Mouse (Mus musculus) adrenal gland, postnatal 14 days (tissue): ENCODE data around the gene Rgs16. TPM values are rescaled to one million over a fixed set of nuclear protein-coding genes. Genes with fewer than 3 reads are reported as not detected.

Source experiments
- DNase-seq: peaks from one replicate; pipeline ENCODE4 v3.0.0; 2021; ENCODE audit warnings: mixed read lengths
- long read RNA-seq, 2 experiments: library from polyadenylated mRNA; stranded (forward); transcript quantifications; one replicate each; pipeline ENCODE4 v2.0.0; 2021
- total RNA-seq: library from RNA; stranded (reverse); gene quantifications from 2 replicates; pipeline ENCODE4 v1.2.3, GENCODE M21; 2021

Rgs16 gene
- total RNA-seq = 2.9 TPM in 2 replicates
- long read RNA-seq, experiment 1, partial matches to known transcripts = 0 of 3 reads
- long read RNA-seq, experiment 1, other reads (novel, unspliced or antisense) = 1 of 3 reads
- long read RNA-seq, experiment 2 = 0 reads

- DNase-seq = peak; percentile 92
Measured at GRCm38 (mm10) chr1:153740145-153740544, at the start of gene Rgs16. Gene Rgs16 (plus strand): TSS chr1:153740349.

GRCm38 (mm10) chr1:153692526-153692925 is 47.6 kb upstream of the Rgs16 start:
- DNase-seq = no peak

GRCm38 (mm10) chr1:153694372-153695120 is 45.6 kb upstream of the Rgs16 start:
- DNase-seq = no peak

DNA sequence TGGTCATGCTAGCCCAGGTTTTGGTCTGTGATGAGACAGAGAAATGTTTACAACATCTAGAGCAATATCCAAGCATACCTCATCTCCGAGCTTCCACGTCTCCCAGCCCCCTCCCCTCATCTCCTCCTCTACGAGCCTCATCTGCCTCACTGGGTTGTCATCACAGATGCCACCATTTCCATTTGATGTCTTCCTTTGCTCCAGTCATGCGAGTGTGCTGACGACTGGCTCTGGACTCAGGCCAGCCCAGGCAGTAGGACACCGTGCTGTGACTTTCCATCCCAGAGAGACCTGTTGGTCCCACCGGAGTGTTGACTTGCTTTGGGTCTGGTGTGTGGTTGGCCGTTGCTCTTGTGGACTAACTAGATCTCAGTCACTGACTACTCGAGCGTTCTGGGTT is 44.8 kb upstream of the Rgs16 start:
- no peak for DNase-seq

DNA sequence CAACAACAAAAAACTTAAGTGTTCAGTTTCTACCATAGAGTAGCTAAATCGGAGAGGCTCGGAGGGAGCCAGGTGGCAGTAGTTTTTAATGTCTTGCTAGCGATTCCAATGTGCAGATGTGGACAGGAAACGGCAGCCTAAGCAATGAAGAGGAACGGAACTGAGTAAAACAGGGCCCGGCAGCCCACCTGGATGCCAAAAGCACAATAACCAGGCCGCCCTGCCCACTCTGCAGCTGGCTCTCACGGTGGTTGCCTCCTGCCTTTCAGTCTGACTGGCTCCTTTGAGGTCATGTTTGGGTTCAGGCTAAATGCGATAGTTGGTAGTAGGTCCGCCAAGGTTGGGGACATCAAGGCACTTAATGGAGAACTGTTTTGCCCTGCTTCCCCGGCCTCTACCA is 44.1 kb upstream of the Rgs16 start:
- no peak for DNase-seq

DNA sequence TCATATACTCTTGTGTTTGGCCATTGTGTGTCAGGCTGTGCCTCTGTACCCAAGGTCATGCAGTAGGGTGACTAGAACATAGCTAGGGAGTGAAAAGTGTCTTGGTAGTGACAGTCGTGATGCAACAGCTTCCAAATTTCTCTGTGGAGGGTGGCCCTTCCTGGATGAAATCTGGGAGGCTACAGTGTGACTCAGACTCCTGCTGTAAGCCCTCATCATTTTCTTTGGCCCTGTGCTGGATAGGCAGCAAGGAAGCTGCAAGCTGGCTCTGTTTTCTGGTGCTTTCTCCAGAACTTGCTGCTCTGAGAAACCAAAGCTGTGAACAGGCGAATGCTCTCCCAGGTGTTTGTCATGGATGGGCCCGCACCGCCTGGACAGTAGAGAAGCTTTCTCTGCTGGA is 43.6 kb upstream of the Rgs16 start:
- DNase-seq = no peak

DNA sequence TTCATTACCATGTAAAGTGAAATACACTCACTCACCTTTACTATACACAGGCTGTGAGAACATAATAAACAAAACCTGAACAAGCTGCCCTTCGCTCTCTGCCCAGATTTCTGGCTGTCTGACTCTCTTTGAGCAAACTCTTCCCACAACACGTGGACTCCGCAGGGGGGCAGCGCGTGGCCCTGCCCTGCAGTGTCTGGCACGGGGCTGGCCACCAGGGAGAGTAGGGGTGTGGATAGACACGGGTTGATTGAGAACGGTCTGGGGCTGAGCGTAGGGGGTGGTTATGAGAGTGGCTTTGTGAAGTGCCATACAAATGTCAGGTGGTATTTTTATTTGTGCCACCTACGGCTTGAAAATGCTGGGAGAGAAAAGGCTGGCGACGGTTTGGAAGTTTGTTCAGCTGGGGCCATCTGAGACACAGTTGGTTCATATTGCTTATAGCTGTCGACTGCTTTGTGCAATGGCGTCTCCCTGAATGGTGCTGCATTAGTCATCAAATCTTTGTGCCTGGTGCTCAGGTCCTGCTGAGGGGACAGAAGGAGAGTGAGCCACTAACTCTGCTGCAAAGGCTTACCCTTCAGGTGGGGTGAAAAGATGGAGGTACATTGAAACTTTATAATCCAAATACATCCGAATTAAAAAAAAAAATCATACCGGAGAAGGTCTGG is 42.4 kb upstream of the Rgs16 start:
- DNase-seq = no peak

DNA sequence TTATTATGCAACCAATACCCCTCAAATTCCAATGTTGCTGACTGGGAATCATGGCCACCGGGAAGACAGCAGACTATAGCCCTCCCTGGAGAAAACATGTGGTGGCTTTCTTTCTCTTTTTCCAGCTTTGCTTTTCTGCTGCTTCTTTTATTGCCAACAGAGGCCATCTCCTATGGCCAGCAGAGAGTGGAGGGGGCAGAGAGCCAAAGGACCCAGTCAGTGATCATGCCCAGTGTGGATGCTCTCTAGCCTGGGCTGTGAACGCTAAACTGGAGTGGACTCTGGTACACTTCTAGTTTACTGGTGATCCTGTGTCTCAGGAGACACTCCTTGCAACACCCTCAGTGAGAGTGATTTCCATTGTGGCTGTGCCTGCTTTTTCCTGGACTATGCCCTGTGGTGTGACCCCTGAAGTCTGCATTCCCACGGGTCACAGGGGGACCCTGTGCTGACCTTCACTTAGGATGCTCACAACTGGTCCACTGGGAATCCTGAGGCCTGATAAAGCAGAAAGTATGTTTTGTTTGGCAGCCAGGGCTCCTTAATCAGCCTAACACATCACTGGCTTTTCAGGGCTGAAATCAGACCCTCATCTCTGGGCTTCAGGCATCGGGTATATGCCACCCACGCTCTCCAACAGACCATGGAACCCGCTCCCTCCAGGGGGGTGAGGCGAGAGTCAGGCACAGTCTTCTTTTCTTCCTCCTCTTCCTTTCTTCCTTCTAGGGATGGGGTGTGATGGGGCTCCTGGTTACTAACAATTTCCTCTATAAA is 41.7 kb upstream of the Rgs16 start:
- DNase-seq = no peak

GRCm38 (mm10) chr1:153700448-153701063 is 39.6 kb upstream of the Rgs16 start:
- DNase-seq = no peak

GRCm38 (mm10) chr1:153701461-153701860 is 38.7 kb upstream of the Rgs16 start:
- no peak for DNase-seq

GRCm38 (mm10) chr1:153702166-153702852 is 37.8 kb upstream of the Rgs16 start:
- DNase-seq = no peak

- DNase-seq = peak; percentile 41
Measured at GRCm38 (mm10) chr1:153702853-153703410, 37.2 kb upstream of the Rgs16 start.

DNA sequence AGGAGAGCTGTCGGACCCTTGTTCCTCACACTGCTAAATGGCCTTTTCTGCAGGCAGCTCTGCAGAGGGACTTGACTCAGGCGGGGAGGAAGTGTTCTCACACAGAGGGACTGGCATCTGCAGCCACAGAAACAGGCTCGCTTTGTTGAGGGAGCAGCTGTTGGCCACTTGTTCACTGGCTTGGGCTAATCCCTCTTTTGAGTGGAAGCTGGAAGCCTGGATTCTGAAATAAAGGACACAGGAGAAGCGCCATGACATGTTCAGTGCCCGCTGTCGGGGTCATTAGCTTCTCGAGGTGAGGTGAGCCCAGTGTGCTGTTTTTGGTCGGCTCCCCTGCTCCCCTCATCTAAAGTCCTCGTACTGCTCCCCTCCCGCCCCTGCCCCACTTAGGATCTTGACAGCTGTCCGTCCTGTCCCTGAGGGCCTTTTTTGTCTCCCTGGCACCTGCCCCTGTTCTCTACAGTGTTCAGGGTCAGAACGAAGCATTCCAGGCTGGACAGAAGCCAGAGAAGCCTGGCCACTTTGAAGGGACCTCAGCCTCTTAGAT is 36.6 kb upstream of the Rgs16 start:
- DNase-seq = peak; percentile 53

DNA sequence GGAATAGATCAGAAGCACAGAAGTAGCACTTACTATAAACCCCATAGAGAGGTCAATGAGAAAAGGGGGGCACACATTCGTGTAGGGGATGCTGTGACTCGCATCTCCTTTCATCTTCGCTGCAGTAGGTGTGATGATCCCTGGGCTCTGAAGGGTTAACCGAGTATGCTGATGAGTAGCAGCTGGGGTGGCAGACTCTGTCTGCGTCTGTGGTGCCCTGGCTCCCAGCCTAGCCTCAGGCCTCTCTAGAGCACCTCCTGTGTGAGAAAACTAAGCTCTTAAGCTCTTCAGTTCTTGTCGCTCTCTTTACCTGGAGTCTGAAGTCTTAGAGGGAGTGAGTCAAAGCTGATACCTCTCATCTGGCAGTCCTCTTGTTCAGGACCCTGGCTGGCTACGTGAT is 36.0 kb upstream of the Rgs16 start:
- DNase-seq = no peak

DNA sequence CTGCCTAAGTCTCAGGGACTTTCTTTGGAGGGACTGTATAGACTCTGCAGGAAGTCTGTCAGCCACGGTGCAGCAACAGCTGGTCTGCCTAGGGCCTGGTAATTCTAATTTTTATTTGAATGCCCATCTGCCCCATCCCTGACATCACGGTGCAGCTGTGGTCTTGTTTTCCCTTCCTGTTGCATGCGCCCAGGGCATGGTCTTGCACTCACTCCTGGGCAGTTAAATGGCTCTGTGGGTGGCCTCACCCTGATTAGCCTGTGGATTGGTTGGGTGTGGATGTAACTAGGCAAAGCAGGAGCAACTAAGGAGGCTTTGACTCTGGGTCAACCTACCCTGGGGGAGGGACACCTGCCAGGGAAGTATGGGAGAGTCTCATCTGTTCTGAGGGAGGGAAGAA is 35.2 kb upstream of the Rgs16 start:
- no peak for DNase-seq

DNA sequence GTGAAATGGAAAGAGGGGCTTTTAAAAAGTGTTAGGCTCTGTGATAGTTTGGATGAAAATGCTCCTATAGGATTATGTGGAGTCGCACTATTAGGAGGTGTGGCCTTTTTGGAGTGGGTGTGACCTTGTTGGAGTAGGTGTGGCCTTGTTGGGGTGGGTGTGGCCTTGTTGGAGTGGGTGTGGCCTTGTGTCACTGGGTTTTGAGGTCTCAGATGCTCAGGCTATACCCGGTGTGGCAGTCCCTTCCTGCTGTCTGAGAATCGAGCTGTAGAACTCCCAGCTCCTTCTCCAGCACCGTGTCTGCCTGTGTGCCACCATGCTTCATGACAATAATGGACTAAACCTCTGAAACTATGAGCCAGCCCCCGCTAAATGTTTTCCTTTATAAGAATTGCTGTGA is 31.5 kb upstream of the Rgs16 start:
- no peak for DNase-seq

- no peak for DNase-seq
Measured at GRCm38 (mm10) chr1:153709451-153709850, 30.7 kb upstream of the Rgs16 start.

DNA sequence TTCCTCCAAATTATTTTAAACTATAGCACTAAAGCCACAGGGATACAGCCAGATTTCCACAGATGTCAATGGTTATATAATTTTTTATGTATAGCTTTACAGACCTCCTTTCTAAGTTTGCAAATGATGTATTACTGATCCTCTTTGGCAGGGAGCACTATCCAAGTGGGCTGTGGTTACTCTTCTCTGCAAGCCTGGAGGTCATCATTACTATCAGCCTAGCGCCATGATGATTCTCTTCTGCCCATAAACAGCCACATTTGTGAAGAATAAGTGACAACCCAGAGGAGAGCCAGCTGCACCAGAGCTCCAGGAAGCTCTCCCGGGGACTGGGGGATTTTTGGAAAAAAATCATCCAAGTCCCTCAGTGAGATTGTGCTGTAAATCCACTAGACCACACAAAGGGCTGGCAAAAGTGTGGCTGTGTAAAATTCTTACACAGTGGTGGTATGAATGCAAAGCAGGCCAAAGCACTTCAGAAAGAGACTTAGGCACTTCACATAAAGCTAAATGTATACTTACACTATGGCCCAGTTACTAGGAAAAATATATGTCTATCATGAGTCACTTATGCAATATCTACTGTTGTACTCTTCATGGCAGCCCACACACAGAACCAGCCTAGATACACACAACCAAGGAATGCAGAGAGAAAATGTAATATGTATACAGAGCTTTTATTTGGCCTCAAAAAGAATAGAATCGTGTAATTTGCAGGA is 28.4 kb upstream of the Rgs16 start:
- no peak for DNase-seq

GRCm38 (mm10) chr1:153712633-153713032 is 27.5 kb upstream of the Rgs16 start:
- no peak for DNase-seq

- DNase-seq = no peak
Measured at GRCm38 (mm10) chr1:153717990-153718389, 22.2 kb upstream of the Rgs16 start.

- DNase-seq = peak; percentile 74
Measured at GRCm38 (mm10) chr1:153720935-153721334, 19.2 kb upstream of the Rgs16 start.
